Mouse (Mus musculus) cerebellum, adult (tissue): Measurements from ENCODE around the gene Ptpn5.

Experiments used
- ATAC-seq: cut with Nextera tagmentation; 2 replicates; pipeline ENCODE4 v1.9.2; 2017; ENCODE audit warnings: mild to moderate bottlenecking, moderate library complexity, mixed read lengths; ENCODE audit not compliant: insufficient number of reproducible peaks, low FRiP score, low TSS enrichment

Ptpn5 gene

GRCm38 (mm10) chr7:47112036-47112435 lies 21.4 kb downstream of the Ptpn5 start:
- ATAC-seq = no peak

- no peak for ATAC-seq
These were observed 22.4 kb downstream of the Ptpn5 start for GRCm38 (mm10) chr7:47111121-47111520.

GRCm38 (mm10) chr7:47110511-47110910 lies 23.0 kb downstream of the Ptpn5 start:
- no peak for ATAC-seq

- no peak for ATAC-seq
These were observed 24.7 kb downstream of the Ptpn5 start for GRCm38 (mm10) chr7:47108779-47109189.

- no peak for ATAC-seq
These were observed 26.5 kb downstream of the Ptpn5 start for GRCm38 (mm10) chr7:47106949-47107348.

- no peak for ATAC-seq
These were observed 29.6 kb downstream of the Ptpn5 start for GRCm38 (mm10) chr7:47103671-47104414.

GRCm38 (mm10) chr7:47102970-47103369 lies 30.5 kb downstream of the Ptpn5 start:
- no peak for ATAC-seq

- ATAC-seq = no peak
These were observed 32.9 kb downstream of the Ptpn5 start for GRCm38 (mm10) chr7:47100615-47101014.

- ATAC-seq = no peak
These were observed 34.2 kb downstream of the Ptpn5 start for GRCm38 (mm10) chr7:47099306-47099705.

- ATAC-seq = no peak
These were observed 35.4 kb downstream of the Ptpn5 start for GRCm38 (mm10) chr7:47098044-47098443.

- no peak for ATAC-seq
These were observed 38.5 kb downstream of the Ptpn5 start for GRCm38 (mm10) chr7:47094969-47095368.

- no peak for ATAC-seq
These were observed 39.5 kb downstream of the Ptpn5 start for GRCm38 (mm10) chr7:47093935-47094334.

- ATAC-seq = no peak
These were observed 48.4 kb downstream of the Ptpn5 start for GRCm38 (mm10) chr7:47085075-47085474.

GRCm38 (mm10) chr7:47081277-47081676 lies 52.2 kb downstream of the Ptpn5 start:
- ATAC-seq = no peak

GRCm38 (mm10) chr7:47080868-47081267 lies 52.6 kb downstream of the Ptpn5 start:
- ATAC-seq = no peak

GRCm38 (mm10) chr7:47077451-47077850 lies 56.0 kb downstream of the Ptpn5 start:
- ATAC-seq = no peak

- no peak for ATAC-seq
These were observed 56.8 kb downstream of the Ptpn5 start for GRCm38 (mm10) chr7:47076729-47077128.

GRCm38 (mm10) chr7:47076193-47076592 lies 57.3 kb downstream of the Ptpn5 start:
- no peak for ATAC-seq

GRCm38 (mm10) chr7:47073536-47074521 lies 59.7 kb downstream of the Ptpn5 start:
- ATAC-seq = no peak

- no peak for ATAC-seq
These were observed 60.9 kb downstream of the Ptpn5 start for GRCm38 (mm10) chr7:47072551-47072950.

- ATAC-seq = no peak
These were observed 65.6 kb downstream of the Ptpn5 start for GRCm38 (mm10) chr7:47067879-47068278.
